Comparison of ENCODE assay signal across 9 mouse cellular contexts in genomic region chr10:75591211-75591894, GRCm38 (mm10). TPM values are rescaled to one million over a fixed set of nuclear protein-coding genes. Genes with fewer than 3 reads are reported as not detected.
DNase-seq lines count a peak whose midpoint lies in the region; ATAC-seq lines count a peak whose summit lies in the region.
"Had no signal": no experiment of that assay in that cellular context is flagged by ENCODE, and none has a peak within 500 bp of the region (broad histone marks: within the 10 kb centered on the region; RNA-seq: fewer than 3 reads in every experiment).

No protein-coding gene starts in this region.

- no peaks in the 10 kb centered on the region for H3K27me3 ChIP-seq in kidney, embryonic 15.5 days
- H3K27me3 ChIP-seq: embryonic facial prominence, embryonic 15.5 days; neural tube, embryonic 12.5 days had no signal

- no peaks in the 10 kb centered on the region for H3K79me2 ChIP-seq in macrophage (ENCODE audit: inconsistent target)

- no peaks in the 10 kb centered on the region for H3K36me3 ChIP-seq in kidney, embryonic 15.5 days
- H3K36me3 ChIP-seq in macrophage (ENCODE audit: inconsistent target) = no peaks in the 10 kb centered on the region
- H3K36me3 ChIP-seq: embryonic facial prominence, embryonic 15.5 days; neural tube, embryonic 12.5 days had no signal

- H3K9me3 ChIP-seq in kidney, embryonic 15.5 days (replicated peaks) = no peaks in the 10 kb centered on the region
- H3K9me3 ChIP-seq: embryonic facial prominence, embryonic 15.5 days; neural tube, embryonic 12.5 days had no signal

- no peak overlapping the region for H3K4me3 ChIP-seq in kidney, embryonic 15.5 days (replicated peaks)
- no peak overlapping the region for H3K4me3 ChIP-seq in macrophage (ENCODE audit: inconsistent target)
- H3K4me3 ChIP-seq: embryonic facial prominence, embryonic 15.5 days; neural tube, embryonic 12.5 days had no signal

- H3K4me1 ChIP-seq in kidney, embryonic 15.5 days = peaks cover 56% of the 10 kb centered on the region

- ATAC-seq in granulocyte monocyte progenitor cell, adult 5-6 weeks (replicated peaks; ENCODE audit: poor library complexity, severe bottlenecking) = peak; percentile 82
- ATAC-seq in kidney, embryonic 15.5 days (replicated peaks; ENCODE audit: low FRiP score) = no peak; the same call in 1 of the 2 replicates

- no peak overlapping the region for H3K9ac ChIP-seq in kidney, embryonic 15.5 days
- H3K9ac ChIP-seq: embryonic facial prominence, embryonic 15.5 days; neural tube, embryonic 12.5 days had no signal

- H3K27ac ChIP-seq in kidney, embryonic 15.5 days = peak overlapping the region; percentile 59
- H3K27ac ChIP-seq in macrophage = peak overlapping the region; percentile 54
- H3K27ac ChIP-seq: embryonic facial prominence, embryonic 15.5 days; neural tube, embryonic 12.5 days had no signal

- peak; percentile 96 for DNase-seq in MEL-GATA-1-ER (ENCODE audit: extremely low read depth, low read depth)
- DNase-seq in thymus, postnatal 10 days (ENCODE audit: low spot score in 2 of 2) = peak; percentile 88 to 93
- no peak for DNase-seq in urinary bladder, postnatal 10 days (ENCODE audit: low spot score)
- DNase-seq in cerebellum, adult 11 months = no peak

- WGBS in kidney, embryonic 15.5 days = 63% methylated on average over 12 of the region's 12 CpGs
- 45% methylated on average over 12 of the region's 12 CpGs for whole genome bisulfite sequencing in macrophage (ENCODE audit: missing documents)

- H3K4me2 ChIP-seq in kidney, embryonic 15.5 days = peak overlapping the region; percentile 23; the same call in 1 of the 2 replicates
- H3K4me2 ChIP-seq: embryonic facial prominence, embryonic 15.5 days; neural tube, embryonic 12.5 days had no signal

RNA-seq across cellular contexts. Expression of gene Ggt5, which starts 2.2 kb away (rescaled TPM):
- total RNA-seq in granulocyte monocyte progenitor cell, adult 5-6 weeks (2014; fragmentation: Nextera tagmentation) = 2.3 and 6.4 TPM in 2 replicates
- total RNA-seq in granulocyte monocyte progenitor cell, adult 5-6 weeks (2017) = 2.4 and 3.6 TPM in 2 replicates
- polyA plus RNA-seq in kidney, embryonic 15.5 days (2015; fragmentation: Nextera tagmentation; extraction: Ambion mirVana) = 6.7 and 7.7 TPM in 2 replicates
- 10 to 100 TPM in 3 of 26 experiments, 1 to 10 TPM in 20, under 1 TPM in 3; 0.34 to 11.4 (median 4.4) TPM for total RNA-seq in macrophage (2018; cell fraction: chromatin; rRNA removed)
- total RNA-seq in macrophage (2018; cell fraction: cytosol; rRNA removed) = 1 to 10 TPM in 25 of 26 experiments, under 1 TPM in 1; 0.82 to 6.0 (median 2.4) TPM
- total RNA-seq in macrophage (2018; cell fraction: nucleus; rRNA removed) = 10 to 100 TPM in 6 of 26 experiments, 1 to 10 TPM in 19, under 1 TPM in 1; 0.96 to 15.3 (median 6.5) TPM
- polyA plus RNA-seq in macrophage (2018) = 3.4 to 4.1 TPM (median 3.5 TPM) in 3 replicates

RNA-seq across cellular contexts. Expression of gene Ggt1, which starts 29.9 kb away (rescaled TPM):
- total RNA-seq in granulocyte monocyte progenitor cell, adult 5-6 weeks (2014; fragmentation: Nextera tagmentation) = 1.7 TPM in 1 of 2 replicates, not detected in the other
- 1.7 TPM in 1 of 2 replicates, not detected in the other for total RNA-seq in granulocyte monocyte progenitor cell, adult 5-6 weeks (2017)
- polyA plus RNA-seq in kidney, embryonic 15.5 days (2015; fragmentation: Nextera tagmentation; extraction: Ambion mirVana) = 128 and 137 TPM in 2 replicates
- not detected for total RNA-seq in macrophage (2018; cell fraction: chromatin; rRNA removed)
- total RNA-seq in macrophage (2018; cell fraction: cytosol; rRNA removed) = not detected
- total RNA-seq in macrophage (2018; cell fraction: nucleus; rRNA removed) = not detected
- not detected in 3 replicates for polyA plus RNA-seq in macrophage (2018)

RNA-seq across cellular contexts. Expression of gene Lrrc75b, which starts 31.2 kb away (rescaled TPM):
- total RNA-seq in granulocyte monocyte progenitor cell, adult 5-6 weeks (2014; fragmentation: Nextera tagmentation) = not detected in 2 replicates
- not detected in 2 replicates for total RNA-seq in granulocyte monocyte progenitor cell, adult 5-6 weeks (2017)
- 3.0 and 3.1 TPM in 2 replicates for polyA plus RNA-seq in kidney, embryonic 15.5 days (2015; fragmentation: Nextera tagmentation; extraction: Ambion mirVana)
- total RNA-seq in macrophage (2018; cell fraction: chromatin; rRNA removed) = under 1 TPM in 1 of 26 experiments, not detected in 25; 0.13 TPM
- not detected for total RNA-seq in macrophage (2018; cell fraction: cytosol; rRNA removed)
- under 1 TPM in 1 of 26 experiments, not detected in 25; 0.21 TPM for total RNA-seq in macrophage (2018; cell fraction: nucleus; rRNA removed)
- not detected in 3 replicates for polyA plus RNA-seq in macrophage (2018)

RNA-seq across cellular contexts. Expression of gene Susd2, which starts 52.5 kb away (rescaled TPM):
- 0.26 TPM in 1 of 2 replicates, not detected in the other for total RNA-seq in granulocyte monocyte progenitor cell, adult 5-6 weeks (2014; fragmentation: Nextera tagmentation)
- total RNA-seq in granulocyte monocyte progenitor cell, adult 5-6 weeks (2017) = not detected in 2 replicates
- polyA plus RNA-seq in kidney, embryonic 15.5 days (2015; fragmentation: Nextera tagmentation; extraction: Ambion mirVana) = 16.5 and 22.6 TPM in 2 replicates
- total RNA-seq in macrophage (2018; cell fraction: chromatin; rRNA removed) = 1 to 10 TPM in 7 of 26 experiments, under 1 TPM in 18, not detected in 1; 0.25 to 3.0 (median 0.66) TPM
- 1 to 10 TPM in 11 of 26 experiments, under 1 TPM in 6, not detected in 9; 0.03 to 5.3 (median 1.4) TPM for total RNA-seq in macrophage (2018; cell fraction: cytosol; rRNA removed)
- 1 to 10 TPM in 16 of 26 experiments, under 1 TPM in 9, not detected in 1; 0.18 to 8.3 (median 1.3) TPM for total RNA-seq in macrophage (2018; cell fraction: nucleus; rRNA removed)
- 0.07 TPM in 1 of 3 replicates, not detected in the others for polyA plus RNA-seq in macrophage (2018)

Comparison
In these comparisons a context has a peak if more than half of its experiments do, and no peak if none do; other contexts are left out.
1. DNase-seq: peak in MEL-GATA-1-ER (single experiment) and thymus, postnatal 10 days (2 of 2); none in urinary bladder, postnatal 10 days (single experiment) and cerebellum, adult 11 months (single experiment).
2. RNA of gene Ggt1, which starts 29.9 kb away (polyA plus RNA-seq): 128 to 137 TPM in kidney, embryonic 15.5 days; not detected in macrophage; every median in the first group is over 100 times any median in the second.